Mouse (Mus musculus): ENCODE measurements around the gene Cdk2ap2.

GRCm38 (mm10) chr19:4103792-4104191, 6.8 kb downstream of the Cdk2ap2 start:
- TF ChIP-seq POLR2A (IDR thresholded peaks at IDR 0.05; ENCODE audit: low read depth, low read length) (no peak), CTCF (IDR thresholded peaks at IDR 0.05; ENCODE audit: borderline replicate concordance, insufficient read depth, low read length) (no peak)

All from embryonic fibroblast, embryonic 13.5 days (primary cell).